Mouse (Mus musculus) heart, embryonic 11.5 days (tissue): ENCODE results near the gene 2310011J03Rik. TPM values are rescaled to one million over a fixed set of nuclear protein-coding genes. Genes with fewer than 3 reads are reported as not detected.
A peak's percentile ranks its signal among the peaks of the same experiment; 100 is the strongest.
"Not testable (repeated sequence)": the region's sequence is repeated elsewhere in the genome, so short reads cannot be mapped to it uniquely, and the experiment has no call there.

ENCODE experiments used
- ATAC-seq: fragments of 200-750 bp; cut with Nextera tagmentation; replicated peaks from 2 replicates; pipeline ENCODE4 v1.8.0; 2017; ENCODE audit warnings: moderate library complexity; ENCODE audit not compliant: insufficient number of reproducible peaks, low FRiP score, low TSS enrichment
- H3K27ac ChIP-seq: fragments of 300-500 bp; sonication (generic); 2 replicates; pipeline ENCODE4 v1.5.1; 2014; ENCODE audit warnings: mild to moderate bottlenecking, low read depth, low read length
- H3K27me3 ChIP-seq: fragments of 300-500 bp; sonication (generic); 2 replicates; pipeline ENCODE4 v1.6.1; 2014; ENCODE audit warnings: mild to moderate bottlenecking, low read length, mixed read lengths; ENCODE audit not compliant: control insufficient read depth, insufficient read depth
- H3K36me3 ChIP-seq: fragments of 300-500 bp; sonication (generic); 2 replicates; pipeline ENCODE4 v1.6.1; 2014; ENCODE audit warnings: mild to moderate bottlenecking, low read length, moderate library complexity, mixed read lengths; ENCODE audit not compliant: control insufficient read depth, insufficient read depth
- H3K4me1 ChIP-seq: fragments of 300-500 bp; sonication (generic); 2 replicates; pipeline ENCODE4 v1.6.1; 2014; ENCODE audit warnings: low read length; ENCODE audit not compliant: control insufficient read depth, insufficient read depth
- H3K4me2 ChIP-seq: fragments of 300-500 bp; sonication (generic); 2 replicates; pipeline ENCODE4 v1.6.1; 2014; ENCODE audit warnings: mild to moderate bottlenecking, moderate library complexity
- H3K4me3 ChIP-seq: fragments of 300-500 bp; sonication (generic); 2 replicates; pipeline ENCODE4 v1.5.1; 2014; ENCODE audit warnings: low read depth, low read length
- H3K9ac ChIP-seq: fragments of 300-500 bp; sonication (generic); 2 replicates; pipeline ENCODE4 v1.6.1; 2014; ENCODE audit warnings: mild to moderate bottlenecking, low read depth, low read length, moderate library complexity
- H3K9me3 ChIP-seq: fragments of 300-500 bp; sonication (generic); replicated peaks from 2 replicates; pipeline ENCODE4 v1.6.1; 2016; ENCODE audit warnings: low read length; ENCODE audit not compliant: control insufficient read depth
- WGBS: fragments of 180-500 bp; shearing (Covaris S2); extraction: QIAGEN DNeasy Blood & Tissue Kit; methylation state at CpG from one replicate; pipeline ENCODE4 v1.1.7; 2014; ENCODE audit not compliant: insufficient replicate concordance; 5-methylcytosine and 5-hydroxymethylcytosine counted together
- polyA plus RNA-seq: library from polyadenylated mRNA; unstranded; fragments of >200 nt; fragmentation: Nextera tagmentation; extraction: Ambion mirVana; gene quantifications from 2 replicates; pipeline ENCODE4 v1.2.1, GENCODE M21; 2014

Gene 2310011J03Rik
- polyA plus RNA-seq, 1 experiment from 2014 or later = 29.7 TPM

- WGBS = 76% methylated on average over 5 of the region's 6 CpGs
- ATAC-seq, H3K4me3 ChIP-seq, H3K9ac ChIP-seq, H3K9me3 ChIP-seq, H3K4me2 ChIP-seq, H3K36me3 ChIP-seq, H3K27ac ChIP-seq: not testable (repeated sequence)
- Histone ChIP-seq H3K4me1 (peaks cover 43% of the 10 kb centered on the region), H3K27me3 (peaks cover 94% of the 10 kb centered on the region)
Observed at GRCm38 (mm10) chr10:80345929-80346328, 25.6 kb upstream of the 2310011J03Rik start.

- no peak for ATAC-seq
- 0% methylated on average over 15 of the region's 16 CpGs for WGBS
- no peak overlapping the region for H3K27ac ChIP-seq
- peak overlapping the region; percentile 10; the same call in 1 of the 2 replicates for H3K4me3 ChIP-seq
- peaks cover 96% of the 10 kb centered on the region for H3K27me3 ChIP-seq
- no peaks in the 10 kb centered on the region for H3K36me3 ChIP-seq
- H3K4me2 ChIP-seq = peak overlapping the region; percentile 12
- peaks cover 43% of the 10 kb centered on the region for H3K4me1 ChIP-seq
- no peaks in the 10 kb centered on the region for H3K9me3 ChIP-seq
- no peak overlapping the region for H3K9ac ChIP-seq
Observed at GRCm38 (mm10) chr10:80345122-80345521, 24.8 kb upstream of the 2310011J03Rik start.

- WGBS = 23% methylated on average over 9 of the region's 9 CpGs
- ATAC-seq = no peak
- no peak overlapping the region for H3K4me3 ChIP-seq
- no peaks in the 10 kb centered on the region for H3K36me3 ChIP-seq
- H3K9ac ChIP-seq = no peak overlapping the region
- peak overlapping the region; percentile 12 for H3K4me2 ChIP-seq
- peak overlapping the region; percentile 66; the same call in 1 of the 2 replicates for H3K27ac ChIP-seq
- no peaks in the 10 kb centered on the region for H3K9me3 ChIP-seq
- peaks cover 43% of the 10 kb centered on the region for H3K4me1 ChIP-seq
- peaks cover 91% of the 10 kb centered on the region for H3K27me3 ChIP-seq
Observed at GRCm38 (mm10) chr10:80344131-80344661, 23.9 kb upstream of the 2310011J03Rik start.

GRCm38 (mm10) chr10:80343425-80343895 is 23.1 kb upstream of the 2310011J03Rik start:
- Histone ChIP-seq H3K4me2 (peak overlapping the region; percentile 59), H3K4me3 (peak overlapping the region; percentile 38; the same call in 1 of the 2 replicates), H3K4me1 (peaks cover 36% of the 10 kb centered on the region), H3K36me3 (no peaks in the 10 kb centered on the region), H3K9ac (no peak overlapping the region), H3K9me3 (no peaks in the 10 kb centered on the region), H3K27ac (peak overlapping the region; percentile 22; the same call in 1 of the 2 replicates), H3K27me3 (peaks cover 86% of the 10 kb centered on the region)
- 0 out of 2 replicates have a peak, but pooled peaks have one; percentile 6 for ATAC-seq
- 28% methylated on average over 13 of the region's 13 CpGs for WGBS

GRCm38 (mm10) chr10:80342749-80343424 is 22.6 kb upstream of the 2310011J03Rik start:
- Histone ChIP-seq H3K9ac (0 out of 2 replicates have a peak overlapping the region, but pooled peaks have one; percentile 28), H3K4me3 (peak overlapping the region; percentile 38), H3K27me3 (peaks cover 81% of the 10 kb centered on the region), H3K4me1 (peaks cover 32% of the 10 kb centered on the region), H3K27ac (no peak overlapping the region), H3K4me2 (peak overlapping the region; percentile 59), H3K36me3 (no peaks in the 10 kb centered on the region), H3K9me3 (no peaks in the 10 kb centered on the region)
- ATAC-seq = peak; percentile 16; the same call in 1 of the 2 replicates
- WGBS = under 1% methylated on average over 26 of the region's 33 CpGs

GRCm38 (mm10) chr10:80342305-80342748 is 22.0 kb upstream of the 2310011J03Rik start:
- H3K4me1 ChIP-seq = peaks cover 28% of the 10 kb centered on the region
- H3K9me3 ChIP-seq = no peaks in the 10 kb centered on the region
- H3K4me2 ChIP-seq = peak overlapping the region; percentile 59
- no peaks in the 10 kb centered on the region for H3K36me3 ChIP-seq
- peak overlapping the region; percentile 38 for H3K4me3 ChIP-seq
- no peak for ATAC-seq
- H3K9ac ChIP-seq = no peak overlapping the region
- no peak overlapping the region for H3K27ac ChIP-seq
- peaks cover 75% of the 10 kb centered on the region for H3K27me3 ChIP-seq
- 1% methylated on average over 26 of the region's 26 CpGs for WGBS

GRCm38 (mm10) chr10:80341491-80342304 is 21.4 kb upstream of the 2310011J03Rik start:
- Histone ChIP-seq H3K27ac (no peak overlapping the region), H3K4me3 (peak overlapping the region; percentile 38), H3K9me3 (no peaks in the 10 kb centered on the region), H3K36me3 (no peaks in the 10 kb centered on the region), H3K9ac (no peak overlapping the region), H3K27me3 (peaks cover 75% of the 10 kb centered on the region), H3K4me2 (peak overlapping the region; percentile 59), H3K4me1 (peaks cover 28% of the 10 kb centered on the region)
- ATAC-seq = no peak
- WGBS = 4% methylated on average over 46 of the region's 47 CpGs

GRCm38 (mm10) chr10:80341026-80341425 is 20.7 kb upstream of the 2310011J03Rik start:
- Histone ChIP-seq H3K27me3 (peaks cover 74% of the 10 kb centered on the region), H3K4me3 (no peak overlapping the region)

More at GRCm38 (mm10) chr10:80341026-80341425, 20.7 kb upstream of the 2310011J03Rik start:
- WGBS = 18% methylated on average over 21 of the region's 21 CpGs
- Histone ChIP-seq H3K4me1 (peaks cover 28% of the 10 kb centered on the region), H3K27ac (no peak overlapping the region), H3K36me3 (no peaks in the 10 kb centered on the region), H3K9me3 (no peaks in the 10 kb centered on the region), H3K4me2 (no peak overlapping the region), H3K9ac (no peak overlapping the region)
- no peak for ATAC-seq
